Mouse (Mus musculus) induced T-regulatory cell, adult 2 months (primary cell): ENCODE results near the gene Gng7.

Source experiments
- DNase-seq: peaks from one replicate; pipeline ENCODE4 v3.0.0-alpha.2; 2012; ENCODE audit warnings: low read depth

The Gng7 gene

DNA sequence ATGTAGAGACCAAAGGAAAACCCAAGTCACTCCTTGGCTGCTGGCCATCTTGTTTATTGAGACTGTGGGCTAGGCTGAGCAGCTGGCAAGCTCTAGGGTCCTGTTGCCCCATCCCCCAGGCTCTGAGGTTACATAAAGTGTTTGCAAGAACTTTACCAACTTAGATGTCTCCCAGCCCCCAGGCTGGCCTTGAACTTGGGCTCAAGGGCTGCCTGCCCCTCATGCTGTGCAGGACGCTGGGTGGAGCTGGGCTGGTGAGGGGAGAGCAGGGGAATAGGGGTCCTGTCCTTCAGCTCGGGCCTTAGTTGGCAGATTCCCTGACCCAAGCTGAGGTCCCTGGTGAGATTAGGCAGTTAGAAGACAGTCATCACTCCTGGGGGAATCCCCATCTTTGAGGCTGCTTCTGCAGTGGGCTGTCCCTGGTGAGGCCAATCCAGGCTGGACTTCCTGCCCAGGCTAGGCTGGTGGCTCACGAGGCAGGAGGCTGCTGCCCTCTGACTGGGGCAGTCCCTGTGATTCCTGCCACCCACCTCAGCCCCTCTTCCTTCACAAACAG, 47.6 kb downstream of the Gng7 start:
- peak; percentile 71 for DNase-seq

GRCm38 (mm10) chr10:80966296-80966695, 48.4 kb downstream of the Gng7 start:
- DNase-seq: no peak

DNA sequence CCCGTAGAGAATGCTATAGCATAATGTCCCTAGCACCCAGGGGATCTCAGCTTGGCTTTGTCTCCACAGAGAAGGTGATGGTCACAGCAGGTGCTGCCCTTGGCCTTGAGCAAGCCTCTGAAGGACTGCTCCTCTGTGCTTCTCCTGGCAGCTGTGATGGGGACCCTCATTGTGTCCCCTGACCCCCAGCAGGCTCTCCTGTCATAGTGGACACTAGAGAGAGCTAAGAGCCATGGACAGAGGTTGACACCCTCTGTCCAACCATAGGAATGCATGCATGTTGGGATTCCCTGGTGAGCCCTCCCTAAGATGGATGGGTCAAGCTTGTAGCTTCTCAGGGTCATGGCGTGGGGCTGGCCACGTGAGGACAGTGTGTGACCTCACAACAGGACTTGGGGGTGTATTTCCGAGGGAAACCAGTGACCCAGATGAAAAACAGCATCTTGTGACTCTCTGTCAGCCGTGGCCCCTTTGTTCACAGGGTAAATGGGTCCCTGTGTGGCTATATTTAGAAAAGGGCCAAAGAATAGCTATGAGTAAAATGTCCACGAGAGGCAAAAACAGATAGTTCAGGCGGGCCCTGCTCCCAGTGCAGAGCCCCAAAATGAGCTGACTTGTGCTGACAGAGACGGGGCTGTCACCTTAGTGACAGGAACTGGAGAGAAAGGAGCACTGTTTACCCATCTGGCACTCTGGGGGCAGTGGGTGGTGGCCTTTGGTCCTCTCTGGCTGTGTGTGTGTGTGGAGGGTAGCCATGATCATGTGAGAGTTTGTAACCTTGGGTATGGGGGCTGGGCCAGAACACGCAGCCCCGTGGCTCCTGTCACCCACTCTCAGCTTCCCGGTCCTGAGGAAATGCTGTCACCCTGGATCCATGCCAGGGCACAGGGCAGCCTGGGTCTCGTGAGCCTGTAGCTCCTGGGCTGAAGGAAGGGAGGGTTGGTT, 51.4 kb downstream of the Gng7 start:
- DNase-seq: no peak

DNA sequence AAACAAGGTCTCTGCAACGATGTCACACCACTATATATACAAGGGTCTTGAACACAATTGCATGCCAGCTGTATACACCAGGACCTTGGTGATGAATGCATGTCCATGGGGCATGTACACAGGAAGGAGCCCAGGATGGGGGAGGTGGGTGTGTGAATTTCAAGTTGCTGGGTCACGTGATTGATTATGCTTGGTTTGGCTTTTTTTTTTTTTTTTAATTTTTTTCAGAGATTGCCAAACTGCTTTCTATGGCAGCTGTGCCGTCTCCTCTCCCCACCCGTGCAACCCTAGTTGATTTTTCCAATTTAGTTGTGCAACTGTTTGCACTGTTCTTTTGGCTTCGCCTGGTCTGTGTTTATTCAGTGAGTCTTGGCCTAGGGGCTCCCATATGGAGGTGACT, 52.2 kb downstream of the Gng7 start:
- DNase-seq: no peak

GRCm38 (mm10) chr10:80962051-80962472, 52.7 kb downstream of the Gng7 start:
- no peak for DNase-seq

DNA sequence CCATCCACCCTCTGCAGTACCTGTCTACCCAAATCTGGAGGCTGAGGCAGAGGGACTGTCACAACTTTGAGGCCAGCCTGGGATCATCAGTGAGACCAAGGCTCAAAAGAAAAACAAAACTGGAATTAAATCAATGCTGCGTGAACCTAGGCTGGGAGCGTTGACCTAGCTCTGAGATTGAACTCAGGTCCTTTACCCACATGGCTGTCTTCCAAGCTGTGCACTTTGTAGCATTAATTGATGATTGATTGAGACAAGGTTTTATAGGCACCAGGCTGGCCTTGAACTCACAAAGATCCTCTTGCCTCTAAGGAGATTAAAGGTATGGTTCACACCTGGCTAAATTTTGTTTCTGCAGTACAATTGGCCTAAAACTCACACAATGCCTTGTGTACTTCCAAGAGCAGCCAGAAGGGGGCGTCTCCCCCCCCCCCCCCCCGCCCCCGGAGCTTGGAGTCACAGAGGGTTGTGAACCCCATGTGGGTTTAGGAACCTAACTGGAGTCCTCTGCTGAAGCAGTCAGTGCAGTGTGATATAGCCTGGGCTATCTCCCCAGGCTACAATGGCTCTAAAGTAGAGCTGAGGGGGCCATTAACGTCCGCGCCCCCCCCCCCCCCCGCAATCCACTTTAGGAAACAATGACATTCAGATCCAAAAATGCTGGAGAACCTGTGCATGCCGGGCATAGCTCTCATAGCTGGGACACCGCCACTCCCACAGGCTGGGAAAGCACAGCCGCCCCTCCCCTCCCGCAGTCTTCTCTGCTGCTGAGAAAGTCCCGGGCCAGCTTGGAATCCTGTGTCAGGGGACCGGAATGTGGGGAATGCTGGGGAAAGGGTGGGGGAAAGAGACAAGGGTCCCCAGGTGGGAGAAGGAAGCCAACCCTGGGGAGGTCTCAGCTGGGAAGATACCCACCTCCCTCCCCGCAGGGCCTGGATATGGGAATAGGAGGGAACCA, 53.9 kb downstream of the Gng7 start:
- peak; percentile 72 for DNase-seq

DNA sequence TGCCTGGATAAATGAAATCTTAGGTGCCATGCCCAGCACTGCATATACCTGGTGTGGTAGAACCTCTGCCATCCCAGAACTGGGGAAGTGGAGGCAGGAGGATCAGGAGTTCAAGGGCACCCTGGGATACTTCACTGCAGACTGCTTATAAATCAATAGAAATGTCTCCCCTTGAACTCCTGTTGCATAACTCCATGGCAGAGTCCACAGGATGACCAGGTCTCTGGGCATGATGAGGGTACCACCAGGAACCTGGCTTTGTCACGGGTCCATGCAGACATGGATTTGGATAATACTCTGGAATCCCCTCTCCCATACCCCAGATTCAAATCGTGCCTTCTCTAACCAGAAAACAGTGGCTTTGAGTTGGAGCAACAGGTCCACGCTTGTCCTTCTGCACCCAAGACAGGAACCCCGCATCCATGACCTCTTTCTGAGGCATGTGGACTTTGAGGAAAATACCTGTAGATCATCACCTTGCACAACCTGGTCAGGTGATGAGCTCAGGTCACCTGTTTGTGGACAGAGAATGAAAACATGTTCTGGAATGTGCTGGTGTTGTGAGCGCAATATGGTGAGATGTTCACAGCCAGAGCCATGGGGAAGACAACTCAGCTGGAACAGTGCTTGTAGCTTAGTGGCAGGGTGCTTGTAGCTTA, 55.6 kb downstream of the Gng7 start:
- DNase-seq: no peak

DNA sequence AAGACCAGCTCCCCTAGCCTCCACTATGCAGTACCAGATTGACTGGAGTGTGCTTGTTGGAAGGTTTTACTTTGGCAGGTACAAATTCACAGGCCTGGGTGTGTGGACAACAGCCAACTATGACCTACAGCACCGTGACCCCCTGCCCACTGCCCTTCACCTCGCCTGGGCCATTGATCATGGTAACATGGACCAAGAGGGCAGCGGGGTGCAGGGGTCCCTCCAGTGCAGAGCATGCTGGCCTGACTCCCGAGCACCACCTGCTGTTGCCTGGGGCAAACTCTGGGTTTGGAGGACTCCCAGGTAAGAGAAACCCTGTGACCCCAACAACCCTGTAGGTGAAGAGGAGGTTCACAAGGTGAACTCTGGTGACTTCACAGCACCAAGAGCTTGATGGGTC, 57.0 kb downstream of the Gng7 start:
- no peak for DNase-seq

DNA sequence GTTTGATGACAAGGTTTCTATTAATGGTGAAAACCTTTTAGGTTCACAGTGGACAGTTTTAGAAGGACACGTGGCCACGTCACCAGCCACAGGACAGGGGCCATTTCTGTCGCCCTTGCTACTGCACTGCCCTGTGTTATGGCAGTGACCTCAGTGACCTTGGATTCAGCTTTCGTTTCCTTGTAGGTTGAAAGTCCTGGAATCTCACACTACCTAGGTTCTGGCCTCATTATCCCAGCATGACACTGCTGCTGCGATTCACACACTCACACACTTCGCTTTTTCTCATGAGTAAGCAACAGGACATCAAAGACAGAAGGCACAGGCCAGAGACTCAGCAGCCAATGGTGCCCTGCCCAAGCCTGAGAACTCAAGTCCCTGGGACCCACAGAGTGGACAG, 57.8 kb downstream of the Gng7 start:
- no peak for DNase-seq

- peak; percentile 81 for DNase-seq
Observed at GRCm38 (mm10) chr10:80956385-80956784, 58.4 kb downstream of the Gng7 start.

- DNase-seq: peak; percentile 87
Observed at GRCm38 (mm10) chr10:80955536-80955935, 59.2 kb downstream of the Gng7 start.

DNA sequence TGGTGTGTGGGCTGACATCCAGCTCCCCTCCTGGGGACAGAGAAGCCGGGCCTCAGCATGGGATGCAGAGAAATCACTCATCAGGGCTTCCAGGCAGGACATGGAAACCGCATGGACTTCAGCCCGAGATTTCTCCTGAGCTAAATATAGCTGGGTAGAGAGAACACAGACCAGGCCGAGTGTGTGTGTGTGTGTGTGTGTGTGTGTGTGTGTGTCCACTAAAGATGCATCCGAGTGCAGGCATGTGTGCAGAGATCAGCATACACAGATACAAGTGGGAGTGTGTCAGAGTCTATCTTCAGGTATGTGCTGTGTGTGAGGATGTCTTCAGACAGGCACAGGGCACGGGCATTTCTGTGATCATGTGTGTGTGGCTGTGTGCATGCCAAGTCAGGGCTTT, 59.9 kb downstream of the Gng7 start:
- DNase-seq: no peak

GRCm38 (mm10) chr10:80954415-80954814, 60.3 kb downstream of the Gng7 start:
- DNase-seq: no peak

DNA sequence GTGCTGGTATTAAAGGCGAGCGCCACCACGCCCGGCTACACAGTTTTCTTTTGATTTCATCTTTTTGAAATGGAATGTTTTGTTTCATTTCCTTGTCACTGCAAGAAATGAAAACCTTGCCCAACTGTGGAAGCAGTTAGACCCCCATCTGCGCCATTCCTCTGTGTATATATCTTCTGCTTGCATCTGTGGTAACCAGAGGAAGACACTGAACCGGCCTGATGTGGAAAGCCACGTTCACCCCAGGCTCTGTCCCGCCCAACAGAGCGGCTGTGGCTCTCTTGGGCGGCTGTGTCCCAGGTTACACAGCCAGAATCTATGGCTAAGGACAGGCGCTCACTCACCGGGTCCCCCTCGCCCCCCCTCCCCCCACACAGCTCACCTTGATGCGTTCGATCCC, 62.3 kb downstream of the Gng7 start:
- no peak for DNase-seq

GRCm38 (mm10) chr10:80951761-80952390, 62.9 kb downstream of the Gng7 start:
- DNase-seq: no peak

- DNase-seq: no peak
Observed at GRCm38 (mm10) chr10:80950314-80950713, 64.4 kb downstream of the Gng7 start.

GRCm38 (mm10) chr10:80949081-80949480, 65.7 kb downstream of the Gng7 start:
- DNase-seq: no peak

DNA sequence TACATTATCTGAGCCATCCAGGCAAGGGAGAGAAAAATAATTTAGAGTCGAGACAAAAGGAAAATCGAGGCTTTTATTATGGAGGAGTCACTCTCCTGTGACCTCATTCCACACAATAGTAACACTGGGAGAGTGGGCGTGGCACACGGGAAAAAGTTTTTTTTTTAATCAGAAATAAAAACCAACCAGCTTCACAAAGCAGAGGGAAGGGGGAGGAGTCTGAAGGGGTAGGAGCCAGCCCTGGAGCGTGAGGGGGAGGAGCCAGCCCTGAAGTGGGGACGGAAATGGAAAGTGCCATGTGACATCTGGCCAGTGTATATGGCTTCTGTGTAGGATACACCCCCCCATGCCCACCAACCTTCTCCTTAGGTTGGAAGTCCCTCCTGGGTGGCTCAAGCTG, 66.2 kb downstream of the Gng7 start:
- DNase-seq: no peak

DNA sequence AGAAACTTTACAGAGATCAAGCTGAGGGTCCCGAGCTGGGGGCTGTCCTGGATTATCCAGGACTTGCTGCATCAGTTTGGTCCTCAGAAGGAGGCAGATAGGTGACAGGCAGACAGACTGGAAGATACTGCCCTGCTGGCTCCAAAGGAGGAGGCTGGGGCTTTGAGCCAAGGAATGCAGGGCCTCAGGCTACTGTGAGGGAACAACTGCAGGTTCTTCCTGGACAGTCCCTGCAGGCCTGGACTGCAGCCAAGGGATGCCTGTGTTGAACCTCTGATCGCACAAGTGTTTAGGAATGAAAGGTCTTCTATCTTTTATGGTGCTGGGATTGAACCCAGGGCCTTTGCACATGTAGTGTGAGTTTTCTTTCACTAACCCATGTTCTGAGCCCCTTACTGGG, 66.9 kb downstream of the Gng7 start:
- DNase-seq: no peak

- peak; percentile 54 for DNase-seq
Observed at GRCm38 (mm10) chr10:80946684-80947437, 67.9 kb downstream of the Gng7 start.

GRCm38 (mm10) chr10:80944231-80944630, 70.5 kb downstream of the Gng7 start:
- no peak for DNase-seq
